Mouse (Mus musculus): ENCODE measurements at regions not wholly inside any gene's neighbourhood (a gene's known extent, or its start where the extent isn't known, plus 50 kb on each side); places are given as distances from the start of the nearest gene placed in this dataset.

DNA sequence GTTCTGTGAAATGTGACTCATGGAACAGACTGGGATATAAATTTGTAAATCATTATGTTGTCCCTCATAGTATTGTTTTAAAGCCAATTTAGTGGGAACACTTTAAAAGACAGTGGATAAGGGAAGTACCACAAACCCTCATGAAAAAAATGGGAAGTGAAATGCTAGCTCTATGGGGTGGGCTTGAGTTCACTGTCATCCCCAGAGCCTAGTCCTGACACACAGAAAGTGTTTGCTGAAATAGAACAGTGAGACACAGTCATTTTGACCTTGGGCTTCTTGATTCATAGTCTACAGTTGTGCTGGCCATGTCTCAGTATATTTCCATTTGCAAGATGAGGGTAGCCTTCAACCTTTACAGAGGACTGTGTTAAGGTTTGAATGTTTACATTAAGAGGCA lies 166.8 kb upstream of the Fggy start:
- DNase-seq (ENCODE audit: low spot score) = no peak

DNA sequence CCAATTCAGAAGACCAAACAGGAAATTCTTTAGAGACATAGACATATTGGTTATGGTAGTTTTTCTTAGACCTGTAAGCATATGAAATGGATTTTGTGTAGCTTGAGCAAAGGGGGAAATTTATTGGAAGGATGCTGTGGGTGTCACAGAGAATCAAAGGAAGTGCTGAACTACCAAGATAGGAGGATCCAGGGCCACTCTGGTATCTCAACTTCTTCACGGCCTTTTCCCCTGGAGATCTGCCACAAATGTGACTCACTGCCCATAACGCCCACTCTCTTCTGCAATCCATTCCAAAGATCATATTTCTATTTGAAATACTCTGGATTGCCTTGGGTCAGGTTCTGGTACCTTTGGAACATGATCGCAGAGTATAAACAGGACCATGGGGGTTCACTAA lies 161.6 kb upstream of the Fggy start:
- peak; percentile 67 for DNase-seq (ENCODE audit: low spot score)

DNA sequence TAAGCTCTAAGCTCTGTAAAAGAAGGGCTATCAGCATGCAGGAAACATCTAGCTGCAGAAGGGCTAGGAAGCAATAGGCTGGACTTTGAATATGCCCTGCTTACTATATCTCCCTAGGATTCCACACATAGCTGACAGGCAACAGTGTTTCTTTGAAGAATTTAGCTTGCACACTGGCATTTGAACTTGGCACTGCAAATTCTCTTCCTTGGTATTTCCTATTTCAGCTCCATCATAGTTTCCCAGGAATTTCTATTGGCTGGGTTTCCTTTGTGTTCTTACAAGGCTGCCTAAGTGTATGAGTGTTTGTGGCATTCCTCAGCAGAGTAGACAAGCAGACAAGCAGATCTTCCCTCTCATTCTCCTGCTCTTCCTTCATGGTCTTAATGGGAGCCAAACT lies 159.0 kb upstream of the Fggy start:
- no peak for DNase-seq (ENCODE audit: low spot score)

DNA sequence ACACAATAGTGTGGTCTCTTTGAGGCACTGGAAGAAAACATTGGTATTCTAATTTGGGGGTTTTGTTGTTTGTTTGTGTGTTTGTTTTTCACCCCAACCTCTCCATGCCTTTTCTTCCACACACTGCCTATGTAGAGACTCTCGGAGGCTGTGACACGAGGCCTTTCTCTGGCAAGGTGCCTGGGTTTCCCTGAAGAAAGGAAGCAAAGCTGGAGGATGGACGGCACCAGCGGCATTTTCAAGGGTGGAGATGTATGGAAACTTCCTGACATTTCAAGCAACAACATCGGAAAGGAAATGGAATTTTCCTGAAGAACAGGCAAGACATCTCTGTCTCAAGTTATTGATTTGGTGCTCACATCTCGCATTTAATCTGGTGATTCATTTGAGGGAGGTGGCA lies 155.0 kb upstream of the Fggy start:
- no peak for DNase-seq (ENCODE audit: low spot score)

DNA sequence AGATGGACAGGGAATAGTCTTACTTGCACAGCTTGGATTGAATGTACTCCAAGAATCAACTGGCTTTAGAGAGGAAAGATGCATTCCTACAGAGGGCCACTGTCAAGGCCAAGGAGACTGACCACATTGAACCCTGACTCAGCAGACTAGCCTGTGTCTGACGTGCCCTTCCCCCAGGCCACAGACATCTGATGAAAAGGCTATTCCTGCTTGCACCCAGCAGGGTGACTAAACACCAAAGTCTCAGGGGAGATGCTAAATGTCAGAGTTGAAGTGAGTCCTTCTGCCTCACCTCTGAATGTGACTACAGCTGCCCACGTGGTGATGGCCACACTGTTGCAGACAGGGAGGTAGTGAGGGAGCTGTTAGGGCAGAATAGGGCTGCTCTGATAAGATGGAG lies 140.2 kb upstream of the Fggy start:
- DNase-seq (ENCODE audit: low spot score) = no peak

DNA sequence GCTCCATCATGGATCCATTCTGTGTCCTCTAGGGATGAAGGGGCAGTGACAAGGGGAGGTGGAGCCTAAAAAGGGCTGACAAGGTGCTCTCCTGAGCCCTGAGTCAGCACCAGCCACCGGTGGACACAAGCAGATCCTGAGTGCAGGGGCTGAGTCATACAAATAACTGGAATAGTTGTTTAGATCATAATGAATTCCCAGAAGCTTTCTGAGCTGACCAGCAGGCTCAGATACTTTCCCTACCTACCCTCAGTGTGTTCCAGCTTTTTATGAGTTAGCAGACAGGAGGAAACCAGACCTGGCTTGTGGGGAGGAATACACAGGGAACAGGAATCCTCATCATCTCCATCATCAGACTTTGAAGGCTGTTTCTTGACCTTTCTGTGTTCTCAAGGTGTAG lies 130.7 kb upstream of the Fggy start:
- no peak for DNase-seq (ENCODE audit: low spot score)

DNA sequence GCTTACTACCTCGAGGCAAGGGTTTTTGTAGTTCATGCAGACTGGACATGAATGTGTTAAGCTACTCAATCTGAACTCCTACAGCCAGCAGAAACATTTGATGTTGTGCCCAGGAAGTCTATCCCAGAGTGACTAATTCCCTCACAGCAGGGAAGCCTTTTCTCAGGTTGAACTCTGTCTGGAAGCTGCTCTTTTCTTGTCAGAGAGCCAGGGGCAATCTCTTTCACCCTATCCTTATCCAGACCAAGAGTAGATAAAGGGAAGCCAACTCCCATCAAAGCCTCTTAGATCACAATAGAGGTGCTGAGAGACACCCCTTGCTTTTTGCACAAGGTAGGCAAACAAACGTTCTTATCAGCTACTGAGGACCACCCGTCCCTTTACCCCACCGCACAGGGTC lies 122.8 kb upstream of the Fggy start:
- DNase-seq (ENCODE audit: low spot score) = peak; percentile 3

DNA sequence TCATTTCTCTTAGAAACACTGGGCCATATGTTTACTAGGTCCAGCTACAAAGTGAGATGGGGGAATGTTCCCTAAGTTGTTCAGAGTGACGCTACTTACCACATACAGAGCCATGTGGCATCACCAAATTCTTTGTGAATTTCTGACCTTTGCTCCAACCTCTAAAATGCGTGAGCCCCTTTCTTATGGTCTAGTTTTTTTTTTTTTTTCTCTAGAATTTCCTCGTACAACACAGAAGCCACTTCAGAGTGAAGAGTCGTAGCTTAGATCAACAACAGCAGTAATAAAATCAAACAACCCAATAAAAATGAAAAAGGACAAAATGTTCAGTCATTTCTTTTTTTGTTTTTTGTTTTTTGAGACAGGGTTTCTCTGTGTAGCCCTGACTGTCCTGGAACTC lies 122.2 kb upstream of the Fggy start:
- no peak for DNase-seq (ENCODE audit: low spot score)

DNA sequence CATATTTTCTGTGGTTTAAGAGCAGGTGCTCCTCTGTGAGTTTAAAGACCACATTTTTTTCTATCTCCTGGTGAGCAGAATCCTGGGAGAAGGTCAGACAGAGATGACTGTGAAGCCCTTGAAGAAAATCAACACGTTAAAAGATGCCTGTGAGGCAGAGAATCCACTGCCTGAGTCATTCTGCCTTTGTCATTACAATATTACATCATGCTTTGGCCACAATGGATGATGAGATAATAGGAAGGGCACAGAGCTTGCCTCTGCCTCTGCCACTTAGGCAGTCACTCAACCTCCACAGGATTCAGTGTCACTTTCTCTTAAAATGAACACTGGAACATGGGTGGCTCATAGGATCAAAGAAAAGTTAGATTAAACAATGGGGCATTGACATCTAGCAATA lies 117.5 kb upstream of the Fggy start:
- no peak for DNase-seq (ENCODE audit: low spot score)

DNA sequence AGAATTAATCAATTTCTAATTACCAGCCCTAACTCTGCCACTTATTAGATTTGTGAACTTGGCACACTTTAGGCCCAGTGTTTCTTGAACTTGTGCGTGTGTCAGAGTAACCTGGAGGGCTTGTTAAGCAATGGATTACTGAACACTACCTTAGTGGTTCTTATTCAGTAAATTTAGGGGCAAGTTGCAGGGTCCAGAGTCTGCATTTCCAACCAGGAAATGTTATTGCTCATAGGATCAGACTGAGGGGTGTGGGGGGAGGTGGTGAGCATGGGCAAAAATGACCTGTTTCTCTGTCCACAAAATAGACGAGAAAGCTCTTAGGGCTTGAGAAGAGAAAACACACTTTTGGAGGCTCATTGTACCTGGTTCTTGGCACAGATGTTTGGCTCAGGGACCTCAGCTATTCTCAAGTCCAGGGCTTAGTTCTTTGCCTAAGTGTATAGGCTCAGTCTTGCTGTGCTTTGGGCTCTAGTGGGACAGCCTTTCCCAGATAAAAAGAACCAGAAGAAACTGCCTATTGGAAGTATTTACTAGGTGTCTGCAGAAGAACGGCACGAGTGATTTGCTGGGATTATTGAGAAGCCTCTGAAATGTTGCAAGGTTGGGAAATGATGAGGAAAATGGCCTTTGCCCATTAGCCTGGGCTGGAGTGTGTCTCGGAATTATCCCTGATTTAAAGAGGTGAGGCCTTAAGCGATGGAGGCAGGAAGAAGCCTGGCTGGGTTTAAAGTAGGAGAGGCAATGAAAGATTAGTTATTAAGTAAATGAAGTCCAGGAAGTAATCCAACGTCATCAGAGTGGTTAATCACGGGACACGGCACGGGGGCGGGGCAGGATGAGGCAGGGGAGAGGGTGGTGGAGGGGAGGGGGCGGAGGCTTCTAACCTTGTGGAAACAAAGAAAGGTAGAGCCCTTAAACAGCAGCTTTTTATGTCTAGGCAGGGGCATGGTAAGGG lies 113.2 kb upstream of the Fggy start:
- no peak for DNase-seq (ENCODE audit: low spot score)

DNA sequence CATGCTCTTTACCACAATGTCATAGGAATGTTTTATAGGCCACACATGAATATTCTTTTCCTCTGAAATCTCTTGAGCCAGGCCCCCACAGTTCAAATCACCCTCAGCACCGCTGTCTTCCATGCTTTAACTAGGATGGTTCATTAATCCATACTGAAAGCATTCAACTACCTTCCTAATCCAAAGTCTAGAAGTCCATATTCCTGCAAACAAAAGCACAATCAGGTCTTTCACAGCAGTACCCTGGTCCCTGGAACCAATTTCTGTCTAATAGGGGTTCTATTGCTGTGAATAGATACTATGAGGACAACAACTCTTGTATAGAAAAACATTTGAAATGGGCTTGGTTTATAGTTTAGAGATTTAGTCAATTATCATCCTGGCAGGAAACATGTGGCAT lies 107.0 kb upstream of the Fggy start:
- no peak for DNase-seq (ENCODE audit: low spot score)

DNA sequence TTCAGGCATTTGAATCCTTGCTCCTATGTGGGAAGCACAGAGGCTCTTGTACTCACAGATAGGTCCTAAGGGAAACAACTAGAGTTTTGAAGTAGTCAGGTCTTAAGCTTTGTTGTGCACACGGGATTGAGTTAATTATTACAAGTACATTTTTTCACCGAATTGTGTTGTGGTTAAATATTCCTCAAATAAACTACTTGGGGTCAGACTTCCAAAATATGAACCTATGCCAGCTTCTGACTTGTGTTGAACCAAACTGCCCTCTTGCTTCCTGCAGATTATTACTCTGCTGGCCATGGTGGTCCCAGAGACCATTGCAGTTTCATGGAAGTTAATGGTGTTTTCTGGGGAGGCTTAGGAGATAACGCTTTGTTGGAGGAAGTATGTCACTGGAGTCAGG lies 105.5 kb upstream of the Fggy start:
- DNase-seq (ENCODE audit: low spot score) = no peak

DNA sequence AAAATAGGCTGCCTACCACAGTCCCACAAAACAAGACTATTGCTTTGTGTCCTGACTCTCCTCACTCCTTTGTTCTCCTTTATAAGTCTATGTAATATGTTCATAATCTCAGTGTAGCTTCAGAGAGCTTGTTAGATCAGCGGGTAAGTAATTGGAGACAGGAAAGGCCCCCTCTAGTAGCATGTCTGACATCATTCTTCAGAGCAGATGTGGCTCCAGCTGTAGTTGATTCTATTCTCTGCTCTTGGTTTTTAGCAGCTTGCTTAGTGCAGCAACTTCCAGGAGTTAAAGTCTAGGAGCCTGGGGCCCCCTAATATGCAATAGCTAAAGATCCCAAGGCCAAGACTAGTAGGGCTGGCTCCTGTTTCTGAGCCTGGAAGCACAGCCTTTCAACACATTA lies 101.0 kb upstream of the Fggy start:
- DNase-seq (ENCODE audit: low spot score) = no peak

DNA sequence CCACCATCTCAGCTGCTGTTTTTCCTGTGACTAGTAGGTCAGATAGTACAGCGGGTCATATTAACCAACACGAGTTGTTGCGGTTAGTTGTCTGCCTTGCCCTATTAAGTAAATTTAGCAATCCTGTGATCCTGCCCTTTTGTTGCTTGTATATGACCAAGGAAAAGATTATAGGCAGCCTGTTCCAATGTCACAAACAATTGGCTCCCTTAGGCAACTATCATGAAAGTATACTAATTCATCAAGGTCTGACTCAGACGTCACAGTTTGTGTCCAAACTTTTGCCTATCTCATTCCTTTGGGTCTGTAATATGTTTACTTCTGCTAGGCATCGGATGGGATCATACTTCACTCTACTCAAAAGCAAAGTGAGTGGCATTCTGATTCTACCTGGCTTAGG lies 100.4 kb upstream of the Fggy start:
- no peak for DNase-seq (ENCODE audit: low spot score)

DNA sequence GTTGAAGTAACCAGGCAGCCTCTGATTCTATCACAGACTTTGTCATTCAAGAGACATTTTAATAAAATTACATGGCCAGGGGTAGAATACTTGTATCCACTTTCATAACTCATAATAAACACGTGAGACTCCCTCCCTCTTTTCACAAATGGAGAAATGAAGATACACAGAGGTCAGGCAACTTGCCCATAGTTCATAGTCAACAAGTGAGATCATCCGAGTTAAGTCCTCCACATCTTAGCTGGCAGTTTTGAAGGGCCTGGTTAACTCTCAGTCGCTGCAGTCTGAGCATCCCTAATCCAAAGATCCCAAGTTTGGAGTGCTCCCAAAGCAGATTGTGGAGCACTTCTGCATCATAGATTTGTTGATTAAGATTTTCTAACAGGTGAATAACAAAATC lies 94.8 kb upstream of the Fggy start:
- no peak for DNase-seq (ENCODE audit: low spot score)

DNA sequence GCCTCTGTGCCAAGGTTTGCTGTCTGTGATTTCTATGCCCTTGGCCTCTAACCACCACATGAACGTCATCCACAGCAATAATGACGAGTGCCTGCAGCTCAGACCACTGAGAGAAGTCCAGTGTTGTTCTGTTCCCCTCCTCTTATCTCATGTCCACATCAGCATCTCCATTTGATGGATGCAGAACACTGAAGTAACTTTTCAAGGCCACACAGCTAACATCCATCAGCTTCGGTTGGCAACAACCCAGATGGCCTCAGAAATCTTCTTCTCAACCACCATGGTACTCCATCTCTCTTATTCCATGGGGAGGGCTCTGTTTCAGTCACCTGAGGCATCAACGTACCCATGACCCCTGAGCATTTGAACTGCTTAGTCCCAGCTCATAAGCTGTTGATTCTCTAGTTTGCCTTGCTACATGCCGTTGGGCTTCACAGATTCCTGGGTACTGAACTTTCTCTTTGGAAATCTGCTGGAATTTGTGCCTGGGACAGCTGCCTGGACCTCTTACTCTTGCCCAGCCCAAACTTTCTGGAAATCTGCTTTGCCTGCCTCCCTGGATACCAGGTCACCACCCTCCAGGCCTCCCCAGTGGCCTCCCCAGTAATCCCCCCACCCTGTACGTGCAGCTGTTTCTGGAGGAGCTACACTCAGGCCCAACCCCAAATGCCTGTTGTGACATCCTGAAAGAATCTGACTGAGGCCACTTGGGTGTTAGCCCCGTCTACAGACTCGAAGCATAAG lies 94.1 kb upstream of the Fggy start:
- no peak for DNase-seq (ENCODE audit: low spot score)

DNA sequence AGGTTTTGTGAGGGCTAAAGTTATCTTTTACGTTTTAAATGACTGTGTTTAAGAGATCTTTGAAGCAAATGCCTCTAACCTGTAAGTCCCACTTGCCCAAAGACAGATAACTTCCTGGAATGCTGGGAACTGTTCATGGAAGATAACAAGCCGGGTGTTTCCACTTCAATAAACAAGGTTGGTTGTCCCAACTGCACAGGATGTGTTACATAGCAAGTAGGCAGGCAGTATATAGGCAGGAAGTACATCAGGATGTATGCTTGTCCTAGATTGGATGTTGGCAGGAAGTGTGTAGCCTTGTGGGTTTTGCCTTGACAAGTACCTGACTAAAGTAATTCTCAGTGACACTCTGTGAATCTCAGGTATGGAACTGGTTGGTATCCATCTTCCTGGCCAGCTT lies 90.7 kb upstream of the Fggy start:
- peak; percentile 57 for DNase-seq (ENCODE audit: low spot score)

DNA sequence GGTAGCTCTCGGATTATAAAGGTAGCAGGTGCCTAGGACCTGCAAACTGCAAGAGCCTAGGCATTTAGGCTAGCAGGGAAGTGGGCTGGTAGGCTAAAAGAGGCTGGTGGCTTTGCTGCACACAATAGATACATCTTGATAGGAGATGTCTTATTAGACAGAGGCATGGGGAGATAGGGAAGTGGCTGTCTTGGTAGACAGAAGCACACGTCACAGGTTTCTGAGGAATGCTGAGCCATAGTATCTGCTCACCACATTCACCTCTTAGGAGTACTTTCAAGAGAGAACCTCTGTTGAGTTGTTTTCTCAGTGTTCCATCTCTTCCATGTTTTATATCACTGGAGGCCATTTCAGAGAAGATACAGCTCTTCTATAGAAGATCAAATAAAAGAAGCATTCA lies 89.8 kb upstream of the Fggy start:
- no peak for DNase-seq (ENCODE audit: low spot score)

DNA sequence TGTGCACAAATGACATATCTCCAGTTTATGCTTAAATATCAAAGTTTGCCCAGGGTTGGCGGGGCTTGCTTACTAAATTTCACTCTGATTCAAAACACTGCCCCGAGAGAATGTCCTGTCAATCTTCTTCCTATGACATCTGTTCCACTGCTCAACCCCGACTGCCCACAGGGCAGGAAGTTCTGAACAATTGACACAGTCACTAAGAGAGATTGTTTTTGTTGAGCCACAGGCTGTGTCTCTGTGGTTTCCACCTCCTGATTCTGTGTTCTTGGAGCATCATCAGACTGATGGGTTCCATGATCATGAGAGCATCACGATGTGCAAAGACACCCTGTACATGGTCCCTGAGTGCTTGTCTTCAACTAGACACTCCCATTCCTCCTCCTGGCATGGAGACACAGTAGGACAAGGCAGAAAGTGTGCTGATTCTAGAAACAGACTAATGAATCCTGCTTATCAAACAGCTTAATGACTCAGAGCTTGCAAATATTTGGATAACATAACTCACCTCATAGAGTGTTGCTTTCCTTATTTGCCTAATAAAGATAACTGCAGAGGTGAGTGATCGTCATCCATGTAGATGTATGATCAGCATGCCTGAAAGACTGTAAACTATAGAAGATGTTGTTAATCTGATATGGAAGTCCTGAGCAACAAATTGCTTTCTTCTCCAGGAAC lies 82.4 kb upstream of the Fggy start:
- DNase-seq (ENCODE audit: low spot score) = peak; percentile 55

DNA sequence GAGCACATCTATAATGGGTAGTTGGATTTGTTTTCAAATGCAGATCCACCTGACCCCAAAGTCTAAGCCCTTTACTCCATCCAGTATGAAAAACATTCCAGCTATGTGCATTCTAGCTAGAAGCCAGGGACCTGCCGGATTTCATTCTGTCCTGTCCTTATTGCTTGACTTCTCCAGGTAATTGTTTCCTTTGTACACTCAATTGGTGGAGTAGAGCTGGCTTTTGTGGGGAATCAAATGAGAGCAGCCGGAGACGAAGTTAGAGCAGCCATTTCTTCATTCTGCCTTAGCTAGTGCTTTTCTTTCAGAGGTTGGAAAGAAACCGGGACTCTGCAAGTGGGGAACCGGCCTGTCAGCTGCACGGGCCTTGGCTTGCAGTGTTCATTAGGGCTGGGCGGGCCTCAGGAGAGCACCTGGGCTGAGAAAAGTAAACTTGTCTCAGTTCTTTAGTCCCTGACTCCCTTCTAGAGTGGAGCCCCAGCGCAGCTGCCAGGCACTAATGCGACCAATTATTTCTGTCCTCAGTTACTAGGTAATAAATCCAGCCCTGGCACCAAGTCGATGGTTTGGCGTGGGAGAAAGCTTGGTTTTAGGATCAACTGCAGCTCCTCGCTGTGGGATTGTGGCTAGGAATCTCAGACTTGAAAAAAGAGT lies 81.1 kb upstream of the Fggy start:
- peak; percentile 38 for DNase-seq (ENCODE audit: low spot score)

DNA sequence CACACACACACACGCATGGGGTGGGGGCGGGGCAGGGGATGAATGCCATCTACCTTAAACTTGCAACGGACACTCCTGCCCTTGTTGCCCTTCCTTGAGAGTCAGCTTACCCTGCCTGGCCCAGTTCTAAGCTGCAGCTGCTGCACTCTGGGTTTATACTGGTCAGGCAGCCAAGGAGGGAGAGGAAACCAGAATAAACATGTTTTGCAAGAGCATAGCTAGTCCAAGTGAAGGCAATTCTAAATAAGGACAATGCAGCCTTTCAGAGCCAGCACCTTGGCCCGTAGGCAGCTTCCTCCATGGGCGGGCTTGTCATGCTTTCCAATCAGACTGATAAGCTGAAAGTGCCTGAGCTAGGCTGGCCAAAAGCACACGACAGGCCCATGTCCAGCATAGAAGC lies 73.7 kb upstream of the Fggy start:
- DNase-seq (ENCODE audit: low spot score) = peak; percentile 91

DNA sequence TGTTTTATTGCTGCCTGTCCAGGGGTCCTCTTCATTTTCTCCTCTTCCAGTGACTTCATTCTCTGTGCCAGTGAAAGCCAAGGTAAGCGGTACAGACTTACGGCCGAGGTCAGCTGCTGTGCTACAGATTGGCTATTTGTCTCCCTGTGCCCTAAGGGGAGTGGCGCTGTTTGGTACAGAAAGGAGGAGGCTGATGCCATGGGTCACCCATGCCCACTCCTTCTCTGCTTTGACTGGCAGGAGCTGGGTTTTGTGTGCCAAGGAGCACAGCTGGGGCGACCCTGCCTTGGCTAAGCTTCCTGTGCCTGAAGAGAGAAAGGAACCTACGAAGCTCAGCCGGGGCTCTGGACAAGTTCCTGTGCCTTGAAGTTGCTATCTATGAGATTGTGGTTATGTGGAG lies 70.0 kb upstream of the Fggy start:
- DNase-seq (ENCODE audit: low spot score) = no peak
